Mouse (Mus musculus): ENCODE measurements around the gene Ostf1.

The Ostf1 gene

DNA sequence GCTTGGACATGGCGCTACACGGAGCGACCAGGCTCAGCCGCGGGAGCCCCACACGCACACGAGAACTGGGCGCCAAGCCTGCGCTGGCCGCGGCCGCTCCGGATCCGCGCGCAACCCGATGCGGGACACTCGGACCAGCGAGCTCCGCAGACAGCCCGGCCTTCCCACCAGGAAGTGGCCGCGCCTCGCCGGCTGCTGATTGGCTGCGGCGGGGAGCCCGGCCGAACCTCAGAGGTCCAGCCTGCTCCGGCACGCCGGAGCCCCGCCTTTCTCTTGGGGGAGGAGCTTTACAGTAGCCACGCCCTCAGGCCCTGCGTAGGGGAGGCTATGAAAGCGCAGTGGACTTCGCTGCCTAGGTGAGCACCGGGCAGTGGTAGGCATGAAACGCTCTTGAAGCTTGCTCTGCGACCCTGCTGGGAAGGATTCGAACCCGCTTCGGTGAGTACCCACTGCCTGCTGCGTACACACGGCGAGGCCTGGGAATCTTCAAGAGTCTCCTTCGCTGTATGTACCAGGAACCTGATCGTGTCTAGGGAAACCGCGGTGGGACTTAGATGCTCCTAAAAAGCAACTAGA is at the start of gene Ostf1, which contains the start of gene Nmrk1:
Gene Ostf1 (minus strand): TSS at position 180 of the 576 bp plus-strand sequence.
Gene Nmrk1 (plus strand): TSS at position 307 of the 576 bp plus-strand sequence.
- peak; percentile 98 to 99 for DNase-seq

GRCm38 (mm10) chr19:18673116-18673515 is 41.5 kb upstream of the Ostf1 start:
- DNase-seq = no peak

DNA sequence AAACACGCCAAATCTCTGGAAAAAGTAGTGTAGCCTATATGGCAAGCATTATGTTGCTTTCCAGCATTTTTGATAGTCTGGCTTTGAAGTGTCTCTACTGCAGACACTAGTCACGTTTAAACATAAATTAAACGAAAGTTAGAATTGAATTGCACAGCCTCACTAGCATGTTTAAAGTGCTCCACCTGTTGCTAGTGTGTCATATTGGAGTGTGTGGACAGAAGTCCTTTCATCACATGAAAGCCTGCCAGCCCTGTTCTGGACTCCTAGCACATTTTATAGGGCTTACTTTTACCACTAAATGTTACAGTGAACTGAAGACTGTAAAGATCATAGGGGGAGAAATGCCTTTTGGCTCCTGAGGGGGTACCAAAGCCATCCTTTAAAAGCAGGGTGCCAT is 40.9 kb upstream of the Ostf1 start:
- DNase-seq = no peak

DNA sequence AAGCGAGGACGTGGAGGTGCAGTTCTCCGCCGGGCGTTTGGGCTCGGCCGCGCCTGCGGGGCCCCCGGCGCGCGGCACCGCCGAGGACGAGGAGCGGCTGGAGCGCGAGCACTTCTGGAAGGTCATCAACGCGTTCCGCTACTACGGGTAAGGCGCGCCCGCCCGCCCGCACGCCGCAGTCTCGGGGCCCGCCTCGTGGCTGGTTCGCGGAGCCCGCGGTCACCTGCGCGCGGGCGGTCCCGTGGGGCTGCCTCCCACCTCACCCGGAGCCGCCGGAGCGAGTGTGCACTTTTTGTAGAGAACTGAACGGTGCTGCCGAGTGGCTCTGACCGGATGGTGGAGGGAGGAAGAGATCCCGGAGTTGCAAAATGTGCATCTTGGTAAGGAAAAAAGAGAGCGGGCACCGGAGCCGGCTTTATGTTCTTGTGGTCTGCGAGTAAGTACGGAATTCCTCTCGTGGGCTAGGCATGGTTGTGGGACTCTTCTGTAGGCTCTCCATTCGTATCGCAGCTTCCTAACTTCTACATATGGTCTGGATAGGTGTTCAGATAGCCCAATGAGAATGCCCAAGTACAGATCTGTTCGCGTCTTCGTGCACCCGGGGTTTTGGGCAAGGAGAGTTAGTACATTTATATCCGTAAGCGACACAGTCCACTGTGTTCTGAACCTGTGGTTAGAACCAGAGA is 39.6 kb upstream of the Ostf1 start:
- DNase-seq = peak; percentile 20 to 63

- DNase-seq = peak; percentile 99
Observed at GRCm38 (mm10) chr19:18670608-18671007, 39.0 kb upstream of the Ostf1 start, which contains the start of gene Carnmt1. Gene Carnmt1, plus strand, starts transcription at chr19:18670764.

DNA sequence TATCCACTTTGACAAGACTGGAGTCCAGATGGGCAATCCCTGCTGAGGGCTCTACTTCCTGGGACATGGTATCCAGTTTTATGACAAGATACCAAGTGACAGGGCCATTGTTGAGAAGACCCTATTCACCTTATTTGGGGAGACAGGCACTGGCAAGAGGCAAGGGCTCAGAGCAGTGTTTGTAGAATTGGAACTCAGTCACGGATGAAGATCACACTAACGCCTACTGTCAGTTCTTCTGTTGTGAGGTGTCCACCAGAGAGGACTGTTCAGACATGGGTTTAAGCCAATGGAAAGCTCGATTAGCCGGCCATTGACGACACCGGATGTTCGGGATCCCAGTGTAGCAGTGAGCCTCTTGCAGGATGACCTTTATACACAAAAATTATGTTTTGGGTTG is 37.9 kb upstream of the Ostf1 start:
- DNase-seq = no peak

DNA sequence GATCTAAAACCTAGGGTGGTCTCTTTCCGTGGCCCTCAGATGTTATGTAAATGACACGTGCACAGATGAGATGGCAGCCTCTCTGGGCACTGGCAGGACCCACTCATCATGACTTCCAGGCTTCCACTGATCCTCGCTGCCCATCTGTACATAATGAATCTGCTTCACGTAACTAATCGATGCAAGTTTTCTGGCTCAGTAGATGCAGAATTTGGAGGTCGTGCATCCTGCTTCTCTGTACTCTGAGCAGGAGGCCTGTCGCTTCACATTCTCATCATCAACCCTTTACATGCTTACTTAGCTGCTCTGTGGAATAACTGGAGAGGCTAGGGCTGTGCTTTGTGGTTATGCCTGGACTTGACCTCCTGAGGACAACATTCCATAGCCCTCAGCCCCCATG is 35.3 kb upstream of the Ostf1 start:
- DNase-seq = no peak

DNA sequence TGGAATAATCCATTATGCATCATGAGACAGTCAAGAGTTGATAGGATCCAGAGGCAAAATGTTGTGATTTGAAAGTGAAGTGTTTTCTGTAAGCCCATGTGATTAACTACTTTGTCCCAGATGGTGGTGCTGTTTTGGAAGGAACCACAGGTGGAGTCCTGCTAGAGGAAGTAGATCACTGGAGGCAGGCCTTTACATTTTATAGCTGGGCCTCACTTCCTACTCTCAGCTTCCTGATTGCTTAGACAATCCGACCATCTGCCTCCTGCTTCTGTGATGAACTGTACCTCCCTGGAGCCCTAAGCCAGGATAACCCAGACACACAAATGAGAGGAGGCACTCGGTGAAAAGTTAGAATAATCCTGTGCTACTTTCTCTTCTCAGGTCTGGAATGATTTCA is 32.3 kb upstream of the Ostf1 start:
- no peak for DNase-seq

DNA sequence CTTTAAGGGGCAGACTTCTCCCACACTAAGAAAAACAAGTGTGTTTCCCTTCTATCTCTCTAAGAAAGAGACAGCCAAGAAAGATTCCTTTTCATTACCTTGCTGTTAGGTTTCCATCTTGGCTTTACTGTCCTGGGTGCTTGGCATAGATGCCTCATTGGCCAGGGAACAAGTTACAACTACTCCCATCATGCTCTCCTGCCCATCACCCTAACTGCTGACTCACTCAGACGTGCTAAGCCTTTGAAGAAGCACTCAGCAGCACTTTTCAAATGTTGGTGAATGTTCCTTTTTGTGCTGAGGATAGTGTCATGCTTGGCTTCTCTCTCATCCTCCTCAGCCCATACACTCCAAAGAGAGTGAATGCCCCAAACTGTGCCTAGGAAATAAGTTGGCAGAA is 30.1 kb upstream of the Ostf1 start:
- no peak for DNase-seq

DNA sequence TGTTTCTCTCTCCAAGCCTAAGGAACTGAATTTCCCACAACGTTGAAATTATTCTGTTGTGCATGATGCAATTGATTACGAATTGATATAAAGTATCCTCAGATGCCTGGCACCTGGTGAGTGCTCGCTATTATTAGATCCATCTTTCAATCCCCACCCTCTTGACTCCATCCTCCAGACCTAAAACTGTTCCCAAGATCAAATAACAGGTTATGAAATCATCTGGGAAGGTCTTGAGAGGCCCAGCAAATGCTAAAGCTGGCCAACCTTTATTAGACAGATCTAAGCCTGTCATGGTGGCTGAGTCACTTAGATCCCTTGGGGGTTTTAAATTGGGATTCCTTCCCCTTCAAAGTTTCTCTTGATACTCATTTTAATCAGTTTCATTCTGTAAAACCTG is 28.8 kb upstream of the Ostf1 start:
- no peak for DNase-seq

DNA sequence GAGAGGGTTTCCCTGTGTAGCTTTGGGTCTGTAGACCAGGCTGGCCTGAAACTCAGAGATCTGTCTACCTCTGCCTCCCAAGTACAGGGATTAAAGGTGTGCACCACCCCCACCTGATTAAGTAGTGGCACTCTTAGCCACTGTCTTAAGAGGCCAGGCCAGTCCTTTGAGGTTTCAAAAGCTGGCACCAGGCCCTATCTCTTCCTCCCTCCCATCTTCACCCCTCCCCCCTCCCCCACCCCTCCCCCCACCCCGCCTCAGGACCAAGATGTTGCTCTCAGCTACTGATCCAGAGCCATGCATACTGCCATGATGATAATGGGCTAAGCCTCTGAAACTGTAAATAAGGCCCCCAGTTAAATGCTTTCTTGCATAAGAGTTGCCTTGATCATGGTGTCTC is 27.7 kb upstream of the Ostf1 start:
- DNase-seq = no peak

- DNase-seq = peak in 1 of 2 experiments; percentile 27
Observed at GRCm38 (mm10) chr19:18658473-18658872, 26.9 kb upstream of the Ostf1 start.

DNA sequence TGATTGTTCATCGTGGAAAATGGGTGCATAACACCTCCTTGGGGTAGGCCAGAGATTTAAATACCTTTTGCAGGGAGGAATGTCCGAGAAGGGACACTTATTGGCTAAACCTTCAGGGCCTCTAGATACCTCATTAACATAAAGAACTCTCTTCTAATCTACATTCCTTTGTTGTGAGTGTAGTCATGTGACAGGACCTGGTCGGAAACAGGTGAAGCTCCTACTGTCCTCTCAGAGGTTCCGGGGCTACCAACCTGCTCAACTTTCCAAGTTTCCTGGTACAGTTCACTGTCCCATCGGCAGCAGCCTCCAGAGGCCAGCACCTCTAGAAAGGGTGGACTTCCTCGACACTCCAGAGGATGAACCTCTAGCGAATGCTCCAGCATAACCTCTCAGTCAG is 24.4 kb upstream of the Ostf1 start:
- no peak for DNase-seq

DNA sequence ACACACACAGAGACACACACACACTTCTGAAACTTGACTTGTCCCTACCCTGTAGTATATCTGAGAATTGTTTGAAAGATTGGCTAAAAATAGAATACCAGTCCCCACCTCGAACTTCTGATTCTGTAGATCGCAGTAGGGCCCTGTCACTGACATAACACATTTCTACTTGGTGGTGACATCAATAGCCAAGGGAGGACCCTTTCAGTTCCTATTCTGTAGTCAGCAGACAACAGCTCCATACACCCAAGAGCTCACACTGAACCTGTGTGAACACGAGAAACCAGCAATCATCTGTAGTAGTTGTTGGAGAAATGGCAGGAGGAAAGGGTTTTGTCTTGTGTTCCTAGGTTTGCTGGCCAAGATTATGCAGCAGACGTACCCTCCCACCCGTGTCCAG is 23.4 kb upstream of the Ostf1 start:
- no peak for DNase-seq

- no peak for DNase-seq
Observed at GRCm38 (mm10) chr19:18654330-18654729, 22.7 kb upstream of the Ostf1 start.

- DNase-seq = no peak
Observed at GRCm38 (mm10) chr19:18653058-18653457, 21.4 kb upstream of the Ostf1 start.

- peak; percentile 29 to 40 for DNase-seq
Observed at GRCm38 (mm10) chr19:18652592-18652991, 21.0 kb upstream of the Ostf1 start.

DNA sequence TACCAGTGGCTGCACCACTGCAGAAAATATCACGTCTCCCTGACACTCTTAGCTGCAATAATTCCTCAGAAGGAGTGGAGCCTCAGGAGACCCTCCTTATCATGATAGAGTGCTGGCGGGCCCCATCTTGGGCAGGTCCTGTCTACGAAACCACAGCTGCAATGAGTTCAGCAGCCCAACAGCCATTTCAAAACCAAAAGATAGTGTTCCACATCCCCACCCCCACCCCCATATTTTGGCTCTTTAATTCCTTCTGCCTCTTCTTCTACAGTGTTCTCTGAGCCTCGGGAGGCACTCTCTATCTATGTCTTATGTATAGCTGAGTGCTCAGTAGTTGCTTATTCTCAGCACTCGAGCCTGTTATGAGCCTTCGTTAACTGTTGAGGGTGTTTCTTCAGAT is 18.9 kb upstream of the Ostf1 start:
- no peak for DNase-seq

DNA sequence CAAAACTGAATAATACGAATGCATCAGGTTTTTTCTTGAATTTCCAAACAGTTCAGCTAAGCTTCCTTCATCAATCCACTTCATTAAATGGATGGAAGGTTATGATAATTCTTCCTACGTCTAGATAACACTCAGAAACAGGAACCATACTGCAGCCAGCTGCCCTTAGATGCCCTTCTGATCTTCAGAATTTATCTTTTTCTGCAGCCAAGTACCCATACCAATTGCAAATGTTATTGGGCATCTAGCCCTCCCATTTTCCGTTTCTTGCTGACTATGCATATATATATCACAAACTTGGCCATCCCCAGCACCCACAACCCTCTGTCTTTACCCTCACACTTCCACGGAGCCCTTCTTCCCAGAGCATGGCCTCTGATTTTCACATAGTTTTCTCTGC is 18.3 kb upstream of the Ostf1 start:
- no peak for DNase-seq

GRCm38 (mm10) chr19:18648558-18648945 is 16.9 kb upstream of the Ostf1 start:
- no peak for DNase-seq

GRCm38 (mm10) chr19:18647775-18648557 is 16.3 kb upstream of the Ostf1 start:
- no peak for DNase-seq

DNA sequence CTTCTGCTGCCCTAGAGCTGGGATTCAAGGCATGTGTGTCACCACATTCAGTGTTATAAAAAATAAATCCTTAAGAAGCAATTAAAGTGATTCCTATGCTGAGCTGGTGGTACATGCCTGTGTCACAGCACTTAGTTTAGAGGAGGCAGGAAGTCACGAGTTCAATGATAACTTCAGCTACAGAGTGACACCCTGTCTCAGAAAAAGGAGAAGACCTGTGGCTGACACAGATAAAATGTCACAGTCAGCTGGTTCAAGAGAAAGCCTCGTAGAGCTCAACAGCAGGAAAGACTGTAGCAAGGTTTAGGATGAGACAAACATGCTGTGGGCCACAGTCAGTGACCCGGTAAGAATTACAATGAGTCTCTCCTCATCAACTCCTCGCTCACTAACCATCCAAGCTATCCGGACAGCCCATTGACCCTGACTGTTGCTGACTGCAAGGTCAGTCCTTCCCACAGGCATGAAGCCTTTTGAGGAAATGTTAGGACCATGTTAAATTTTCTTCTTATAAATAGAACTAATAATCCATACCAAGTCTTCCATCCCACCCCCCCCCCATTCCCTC is 15.3 kb upstream of the Ostf1 start:
- DNase-seq = no peak

DNA sequence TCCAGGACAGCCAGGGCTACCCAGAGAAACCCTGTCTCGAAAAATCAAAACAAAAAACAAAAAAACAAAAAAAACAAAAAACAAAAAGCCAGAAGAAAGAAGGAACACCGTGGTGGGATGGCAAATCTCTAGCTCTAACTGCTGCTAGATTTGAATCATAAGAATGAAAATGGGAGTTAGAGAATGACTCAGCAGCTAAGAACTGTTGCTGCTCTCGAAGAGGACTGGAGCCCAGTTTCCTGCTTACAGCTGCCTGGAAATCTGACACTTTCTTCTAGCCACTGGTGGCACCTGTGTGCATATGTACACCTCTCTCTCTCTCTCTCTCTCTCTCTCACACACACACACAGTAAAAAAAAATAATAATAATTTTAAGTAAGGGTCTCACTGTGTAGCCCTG is 14.8 kb upstream of the Ostf1 start:
- DNase-seq = no peak

DNA sequence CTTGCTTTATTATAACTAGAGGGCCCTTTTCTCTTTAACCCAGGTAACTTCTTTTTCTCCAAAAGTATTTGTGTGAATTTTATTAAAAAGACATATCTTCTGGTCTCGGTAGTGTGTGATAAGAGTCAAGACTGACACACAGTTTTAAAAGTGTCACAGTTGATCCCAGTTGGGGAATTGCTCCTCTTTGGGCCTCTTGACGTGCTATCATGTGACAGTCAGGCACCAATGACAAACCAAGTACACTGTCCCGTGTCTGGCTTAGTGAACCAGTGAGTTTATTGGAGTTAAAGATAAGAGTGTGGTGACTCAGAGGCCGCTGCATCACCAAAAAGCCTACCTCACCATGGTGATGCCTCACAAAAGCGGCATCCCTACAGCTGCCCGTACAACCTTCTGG is 12.5 kb upstream of the Ostf1 start:
- no peak for DNase-seq
